Mouse (Mus musculus) liver, postnatal 0 days (tissue): ENCODE results near the gene Col25a1. TPM values are rescaled to one million over a fixed set of nuclear protein-coding genes. Genes with fewer than 3 reads are reported as not detected.

Experiments used
- ATAC-seq: fragments of 200-750 bp; cut with Nextera tagmentation; 2 replicates; pipeline ENCODE4 v1.8.0; 2017; ENCODE audit warnings: mild to moderate bottlenecking, moderate library complexity
- DNase-seq: peaks from one replicate; pipeline ENCODE4 v3.0.0-alpha.2; 2016
- H3K27ac ChIP-seq: fragments of 300-500 bp; sonication (generic); 2 replicates; pipeline ENCODE4 v1.5.1; 2014; ENCODE audit warnings: antibody characterized with exemption, moderate library complexity, mild to moderate bottlenecking, low read depth
- H3K27me3 ChIP-seq: fragments of 300-500 bp; sonication (generic); 2 replicates; pipeline ENCODE4 v1.6.1; 2014; ENCODE audit warnings: low read length, control low read depth, mixed read lengths; ENCODE audit not compliant: insufficient read depth
- H3K36me3 ChIP-seq: fragments of 300-500 bp; sonication (generic); replicated peaks from 2 replicates; pipeline ENCODE4 v1.6.1; 2014; ENCODE audit warnings: mild to moderate bottlenecking, control low read depth, low read length, moderate library complexity, mixed read lengths; ENCODE audit not compliant: insufficient read depth
- H3K4me1 ChIP-seq: fragments of 300-500 bp; sonication (generic); 2 replicates; pipeline ENCODE4 v1.6.1; 2014; ENCODE audit warnings: antibody characterized with exemption, mild to moderate bottlenecking, control low read depth; ENCODE audit not compliant: insufficient read depth
- H3K4me2 ChIP-seq: fragments of 300-500 bp; sonication (generic); 2 replicates; pipeline ENCODE4 v1.6.1; 2014; ENCODE audit warnings: low read depth, mild to moderate bottlenecking, low read length, moderate library complexity, mixed read lengths
- H3K4me3 ChIP-seq: fragments of 300-500 bp; sonication (generic); 2 replicates; pipeline ENCODE4 v1.5.1; 2014; ENCODE audit warnings: low read depth, low read length
- H3K9ac ChIP-seq: fragments of 300-500 bp; sonication (generic); replicated peaks from 2 replicates; pipeline ENCODE4 v1.6.1; 2014; ENCODE audit warnings: mild to moderate bottlenecking, moderate library complexity
- H3K9me3 ChIP-seq: fragments of 300-500 bp; sonication (generic); 2 replicates; pipeline ENCODE4 v1.6.1; 2016; ENCODE audit warnings: mild to moderate bottlenecking, control low read depth, low read length, mixed read lengths
- CTCF ChIP-seq: sonication (generic); IDR thresholded peaks from 2 replicates; pipeline ENCODE4 v1.5.1; 2016; ENCODE audit warnings: antibody characterized with exemption, low read depth
- EP300 ChIP-seq: IDR thresholded peaks from 2 replicates; pipeline ENCODE4 v1.6.1; 2016; ENCODE audit warnings: antibody characterized with exemption, low read depth, mild to moderate bottlenecking
- WGBS: fragments of 180-500 bp; shearing (Covaris S2); extraction: QIAGEN DNeasy Blood & Tissue Kit; methylation state at CpG from one replicate; pipeline ENCODE4 v1.1.7; 2014; ENCODE audit not compliant: insufficient replicate concordance; 5-methylcytosine and 5-hydroxymethylcytosine counted together
- polyA plus RNA-seq: library from polyadenylated mRNA; unstranded; fragments of >200 nt; fragmentation: Nextera tagmentation; extraction: Ambion mirVana; gene quantifications from 2 replicates; pipeline ENCODE4 v1.2.1, GENCODE M21; 2015

Col25a1 gene
- polyA plus RNA-seq, 1 experiment from 2014 or later: 0.68 TPM

- Histone ChIP-seq H3K4me1 (no peaks in the 10 kb centered on the region), H3K9me3 (no peaks in the 10 kb centered on the region), H3K27ac (no peak overlapping the region), H3K4me3 (no peak overlapping the region), H3K4me2 (no peak overlapping the region), H3K36me3 (no peaks in the 10 kb centered on the region), H3K27me3 (no peaks in the 10 kb centered on the region), H3K9ac (no peak overlapping the region)
- DNase-seq: no peak
- TF ChIP-seq CTCF (no peak), EP300 (no peak)
- 58% methylated on average over 4 of the region's 4 CpGs for WGBS
- ATAC-seq: no peak
Observed at GRCm38 (mm10) chr3:130488839-130489238, 357.5 kb downstream of the Col25a1 start.

GRCm38 (mm10) chr3:130494192-130494591 lies 362.9 kb downstream of the Col25a1 start:
- H3K4me2 ChIP-seq: no peak overlapping the region
- no peak for DNase-seq
- H3K27me3 ChIP-seq: no peaks in the 10 kb centered on the region
- H3K9me3 ChIP-seq: no peaks in the 10 kb centered on the region
- no peaks in the 10 kb centered on the region for H3K36me3 ChIP-seq
- 75% methylated on average over 1 of the region's 1 CpGs for WGBS
- no peak overlapping the region for H3K27ac ChIP-seq
- H3K9ac ChIP-seq: no peak overlapping the region
- ATAC-seq: no peak
- H3K4me3 ChIP-seq: no peak overlapping the region
- H3K4me1 ChIP-seq: no peaks in the 10 kb centered on the region
- TF ChIP-seq EP300 (no peak), CTCF (no peak)

GRCm38 (mm10) chr3:130494665-130495396 lies 363.5 kb downstream of the Col25a1 start:
- H3K27ac ChIP-seq: no peak overlapping the region

GRCm38 (mm10) chr3:130497036-130497435 lies 365.7 kb downstream of the Col25a1 start:
- WGBS: 66% methylated on average over 2 of the region's 2 CpGs

More at GRCm38 (mm10) chr3:130494665-130495396, 363.5 kb downstream of the Col25a1 start:
- TF ChIP-seq CTCF: peak; percentile 47
- no peak for TF ChIP-seq EP300
- Histone ChIP-seq H3K4me3 (no peak overlapping the region), H3K4me2 (no peak overlapping the region), H3K9me3 (no peaks in the 10 kb centered on the region), H3K27me3 (no peaks in the 10 kb centered on the region), H3K9ac (no peak overlapping the region), H3K36me3 (no peaks in the 10 kb centered on the region), H3K4me1 (no peaks in the 10 kb centered on the region)
- ATAC-seq (no peak), DNase-seq (peak; percentile 30)
- 70% methylated on average over 20 of the region's 20 CpGs for WGBS

GRCm38 (mm10) chr3:130501713-130502112 lies 370.4 kb downstream of the Col25a1 start:
- H3K9me3 ChIP-seq: no peaks in the 10 kb centered on the region
- no peak overlapping the region for H3K4me2 ChIP-seq
- 76% methylated on average over 3 of the region's 3 CpGs for WGBS
- H3K27ac ChIP-seq: no peak overlapping the region
- no peaks in the 10 kb centered on the region for H3K4me1 ChIP-seq
- no peak for DNase-seq
- no peak overlapping the region for H3K4me3 ChIP-seq
- no peaks in the 10 kb centered on the region for H3K36me3 ChIP-seq
- ATAC-seq: no peak
- H3K9ac ChIP-seq: no peak overlapping the region
- H3K27me3 ChIP-seq: no peaks in the 10 kb centered on the region
- no peak for TF ChIP-seq CTCF
- no peak for TF ChIP-seq EP300

More at GRCm38 (mm10) chr3:130497036-130497435, 365.7 kb downstream of the Col25a1 start:
- Histone ChIP-seq H3K9me3 (no peaks in the 10 kb centered on the region), H3K27me3 (no peaks in the 10 kb centered on the region), H3K36me3 (no peaks in the 10 kb centered on the region), H3K4me1 (no peaks in the 10 kb centered on the region), H3K4me3 (no peak overlapping the region), H3K27ac (no peak overlapping the region), H3K9ac (no peak overlapping the region), H3K4me2 (no peak overlapping the region)
- TF ChIP-seq EP300: no peak
- TF ChIP-seq CTCF: no peak
- ATAC-seq (no peak), DNase-seq (no peak)

GRCm38 (mm10) chr3:130508330-130508729 lies 377.0 kb downstream of the Col25a1 start:
- no peak overlapping the region for H3K4me3 ChIP-seq
- WGBS: 73% methylated on average over 2 of the region's 2 CpGs
- TF ChIP-seq CTCF (no peak), EP300 (no peak)
- no peak overlapping the region for H3K27ac ChIP-seq
- H3K27me3 ChIP-seq: no peaks in the 10 kb centered on the region
- H3K9ac ChIP-seq: no peak overlapping the region
- DNase-seq: no peak
- no peaks in the 10 kb centered on the region for H3K36me3 ChIP-seq
- ATAC-seq: no peak
- H3K9me3 ChIP-seq: no peaks in the 10 kb centered on the region
- H3K4me1 ChIP-seq: no peaks in the 10 kb centered on the region
- H3K4me2 ChIP-seq: no peak overlapping the region
